Mouse (Mus musculus) heart, adult 2 months (tissue): Measurements from ENCODE around the gene Cts6. TPM values are rescaled to one million over a fixed set of nuclear protein-coding genes. Genes with fewer than 3 reads are reported as not detected.
"Not testable (repeated sequence)": the region's sequence is repeated elsewhere in the genome, so short reads cannot be mapped to it uniquely, and the experiment has no call there.

Source experiments
- DNase-seq, 2 experiments: peaks; one replicate each; pipeline ENCODE4 v3.0.0; 2021
- H3K27ac ChIP-seq: fragments of 200-600 bp; 2 replicates; pipeline ENCODE4 v1.8.1; 2022
- H3K27me3 ChIP-seq: fragments of 200-500 bp; 2 replicates; pipeline ENCODE4 v1.6.1; 2012; ENCODE audit warnings: mild to moderate bottlenecking, low read length, inconsistent platforms, mixed read lengths; ENCODE audit not compliant: control insufficient read depth, insufficient read depth
- H3K36me3 ChIP-seq: fragments of 200-500 bp; 2 replicates; pipeline ENCODE4 v1.6.1; 2012; ENCODE audit warnings: low read length, inconsistent platforms; ENCODE audit not compliant: control insufficient read depth, insufficient read depth
- H3K4me1 ChIP-seq: fragments of 200-500 bp; 2 replicates; pipeline ENCODE4 v1.6.1; 2011; ENCODE audit warnings: low read length; ENCODE audit not compliant: control insufficient read depth, insufficient read depth
- H3K4me3 ChIP-seq: fragments of 200-600 bp; 2 replicates; pipeline ENCODE4 v1.8.1; 2022
- H3K79me2 ChIP-seq: fragments of 200-500 bp; replicated peaks from 2 replicates; pipeline ENCODE4 v1.6.1; 2012; ENCODE audit warnings: mild to moderate bottlenecking, inconsistent platforms, low read length, moderate library complexity, mixed read lengths; ENCODE audit not compliant: control insufficient read depth, insufficient read depth
- H3K9ac ChIP-seq: fragments of 200-500 bp; 2 replicates; pipeline ENCODE4 v1.6.1; 2012; ENCODE audit warnings: low read depth, mild to moderate bottlenecking, control low read depth, inconsistent platforms, low read length, mixed read lengths
- CTCF ChIP-seq: fragments of 200-600 bp; IDR thresholded peaks from 2 replicates; pipeline ENCODE4 v1.8.1; 2022; ENCODE audit warnings: antibody characterized with exemption, mild to moderate bottlenecking, moderate library complexity
- EP300 ChIP-seq: fragments of 200-500 bp; IDR thresholded peaks from 2 replicates; pipeline ENCODE4 v1.6.1; 2011; ENCODE audit warnings: low read depth, low read length, control low read depth; ENCODE audit not compliant: insufficient read depth
- POLR2A ChIP-seq: fragments of 200-500 bp; IDR thresholded peaks from 2 replicates; pipeline ENCODE4 v1.6.1; 2011; ENCODE audit warnings: mild to moderate bottlenecking, low read depth, low read length, control low read depth; ENCODE audit not compliant: insufficient read depth
- WGBS: fragments of 180-500 bp; shearing (Covaris S2); methylation state at CpG from one replicate; pipeline ENCODE4 v1.1.7; 2018; 5-methylcytosine and 5-hydroxymethylcytosine counted together
- intact Hi-C: fragments of 180-260 bp; cut with DNase I; formaldehyde crosslinking; loops from one replicate; pipeline ENCODE4 v1.15.1; 2025
- long read RNA-seq: library from polyadenylated mRNA; stranded (forward); transcript quantifications from one replicate; pipeline ENCODE4 v2.0.0, GENCODE M21; 2021
- polyA plus RNA-seq: library from polyadenylated mRNA; depleted of rRNA; stranded (reverse); fragments of >200 nt; gene quantifications from 2 replicates; pipeline ENCODE4 v1.2.3, GENCODE M21; 2012; rRNA removed
- total RNA-seq, 2 experiments: library from RNA; stranded (reverse); gene quantifications; 2 replicates each; pipeline ENCODE4 v1.2.3; 2021

Cts6 gene
- total RNA-seq = not detected
- polyA plus RNA-seq = not detected in 2 replicates
- long read RNA-seq = 0 reads

DNA sequence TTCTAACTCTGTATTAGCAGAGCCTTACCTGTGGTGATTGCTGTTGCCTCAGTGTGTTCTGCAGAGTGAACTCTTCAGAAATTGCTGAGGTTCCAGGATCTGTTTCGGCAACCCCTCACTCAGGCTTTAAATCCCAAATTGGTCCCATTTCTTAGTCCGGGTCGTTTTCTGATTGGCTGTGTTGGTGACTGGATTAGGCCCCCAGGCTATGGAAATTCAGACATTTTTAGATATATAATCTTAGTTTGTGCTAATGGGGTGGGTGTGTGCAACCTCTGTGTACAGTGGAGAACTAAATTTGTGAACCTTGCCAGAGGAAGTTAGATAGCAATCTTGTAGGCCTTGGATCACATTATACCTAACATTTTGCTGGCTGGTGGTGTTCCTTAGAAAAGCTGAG is at the start of gene Cts6:
TSS of gene Cts6 (minus strand) at position 101 of the 400 bp plus-strand sequence.
- no peaks in the 10 kb centered on the region for H3K4me1 ChIP-seq
- 73% methylated on average over 3 of the region's 3 CpGs for WGBS
- H3K36me3 ChIP-seq = no peaks in the 10 kb centered on the region
- no peak within 1 kb of the TSS for H3K27ac ChIP-seq
- H3K9ac ChIP-seq = no peak within 1 kb of the TSS
- H3K79me2 ChIP-seq = no peaks in the 10 kb centered on the region
- no peaks in the 10 kb centered on the region for H3K27me3 ChIP-seq
- no peak within 1 kb of the TSS for H3K4me3 ChIP-seq
- TF ChIP-seq CTCF = no peak
- no peak for TF ChIP-seq EP300
- no peak for TF ChIP-seq POLR2A
- intact Hi-C loops = no loop called here
- DNase-seq = no peak

GRCm38 (mm10) chr13:61241076-61241947 is 38.1 kb upstream of the Cts6 start:
- no peaks in the 10 kb centered on the region for H3K27me3 ChIP-seq
- no peaks in the 10 kb centered on the region for H3K79me2 ChIP-seq
- H3K36me3 ChIP-seq = no peaks in the 10 kb centered on the region
- intact Hi-C loops = loop anchor here (5.0 kb wide), 1 partner anchor 484 kb away; no protein-coding TSS in a partner anchor
- no peak overlapping the region for H3K9ac ChIP-seq
- no peak overlapping the region for H3K27ac ChIP-seq
- no peaks in the 10 kb centered on the region for H3K4me1 ChIP-seq
- TF ChIP-seq CTCF (peak; percentile 73), EP300 (0 out of 2 replicates have a peak, but pooled peaks have one; percentile 18), POLR2A (no peak)
- DNase-seq = peak; percentile 29 to 49
- 49% methylated on average over 13 of the region's 13 CpGs for WGBS
- no peak overlapping the region for H3K4me3 ChIP-seq

GRCm38 (mm10) chr13:61185151-61185933 is 17.9 kb downstream of the Cts6 start:
- H3K36me3 ChIP-seq, H3K27ac ChIP-seq, H3K9ac ChIP-seq, H3K79me2 ChIP-seq, H3K4me3 ChIP-seq, H3K4me1 ChIP-seq, H3K27me3 ChIP-seq, DNase-seq, intact Hi-C loops: not testable (repeated sequence)
- WGBS = 67% methylated on average over 5 of the region's 5 CpGs

DNA sequence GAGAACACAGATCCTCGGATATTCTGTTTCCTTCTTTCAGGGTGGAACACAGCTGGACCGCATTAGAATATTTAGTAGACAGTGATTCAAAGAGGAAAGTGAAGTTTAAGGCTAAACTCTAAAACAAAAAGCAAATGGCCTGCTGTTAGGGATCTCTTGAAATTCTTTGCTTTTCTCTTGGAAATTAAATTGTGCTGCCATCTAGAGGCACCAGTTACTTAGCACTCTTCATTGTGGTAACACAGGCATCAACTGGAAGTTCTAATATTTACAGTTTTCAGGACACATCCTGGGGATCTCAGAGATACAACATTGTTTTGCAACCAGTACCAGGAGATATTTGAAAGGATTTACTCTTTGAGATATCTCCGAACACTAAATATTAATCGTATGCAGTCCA is 38.6 kb downstream of the Cts6 start:
- H3K79me2 ChIP-seq = no peaks in the 10 kb centered on the region
- no peak for TF ChIP-seq CTCF
- TF ChIP-seq POLR2A = no peak
- no peak for TF ChIP-seq EP300
- H3K4me3 ChIP-seq = no peak overlapping the region
- H3K27ac ChIP-seq = no peak overlapping the region
- no peak for DNase-seq
- intact Hi-C loops = no loop called here
- H3K9ac ChIP-seq = no peak overlapping the region
- H3K36me3 ChIP-seq = no peaks in the 10 kb centered on the region
- no peaks in the 10 kb centered on the region for H3K27me3 ChIP-seq
- WGBS = 80% methylated on average over 4 of the region's 4 CpGs
- no peaks in the 10 kb centered on the region for H3K4me1 ChIP-seq

- Histone ChIP-seq H3K79me2 (no peaks in the 10 kb centered on the region), H3K27me3 (no peaks in the 10 kb centered on the region), H3K36me3 (no peaks in the 10 kb centered on the region), H3K9ac (no peak within 1 kb of the TSS), H3K4me1 (no peaks in the 10 kb centered on the region), H3K4me3 (no peak within 1 kb of the TSS), H3K27ac (no peak within 1 kb of the TSS)
- DNase-seq = no peak
- intact Hi-C loops = no loop called here
- TF ChIP-seq CTCF (no peak), POLR2A (no peak), EP300 (no peak)
- WGBS = 47% methylated on average over 1 of the region's 1 CpGs
Measured at GRCm38 (mm10) chr13:61164156-61164555, 39.1 kb downstream of the Cts6 start, which contains the start of gene Ctsr. Ctsr (minus strand) TSS chr13:61164256.

Other genes starting within 250 kb of the Cts6 start
- not detected for gene Ctsj, start 197.5 kb downstream of the Cts6 start, total RNA-seq
- not detected in 2 replicates for gene Ctsj, start 197.5 kb downstream of the Cts6 start, polyA plus RNA-seq
- not detected for gene Ctsq, start 162.8 kb downstream of the Cts6 start, total RNA-seq
- gene Ctsq, start 162.8 kb downstream of the Cts6 start, polyA plus RNA-seq = not detected in 2 replicates
- not detected for gene Ctsr, start 39.2 kb downstream of the Cts6 start, total RNA-seq
- not detected in 2 replicates for gene Ctsr, start 39.2 kb downstream of the Cts6 start, polyA plus RNA-seq
- not detected for gene Cts8, start 51.9 kb upstream of the Cts6 start, total RNA-seq
- not detected in 2 replicates for gene Cts8, start 51.9 kb upstream of the Cts6 start, polyA plus RNA-seq
- gene Gm49398, start 85.4 kb upstream of the Cts6 start, total RNA-seq = not detected
- gene Gm49398, start 85.4 kb upstream of the Cts6 start, polyA plus RNA-seq = not detected in 2 replicates
- not detected for gene Cts7, start 154.8 kb upstream of the Cts6 start, total RNA-seq
- gene Cts7, start 154.8 kb upstream of the Cts6 start, polyA plus RNA-seq = not detected in 2 replicates